Mouse (Mus musculus) neutrophil, adult 5-6 weeks (primary cell): ENCODE data around the gene H2al2a. TPM values are rescaled to one million over a fixed set of nuclear protein-coding genes. Genes with fewer than 3 reads are reported as not detected.

Experiments used
- ATAC-seq: fragments of 151-379, 151-347 bp; 2 replicates; pipeline ENCODE4 v1.8.0; 2017; ENCODE audit warnings: mild to moderate bottlenecking, moderate TSS enrichment; ENCODE audit not compliant: insufficient number of reproducible peaks, poor library complexity, low FRiP score, severe bottlenecking; ENCODE audit errors: extremely low read depth
- total RNA-seq: library from RNA; stranded (forward); fragments of 200-1000 nt; gene quantifications from 2 replicates; pipeline ENCODE4 v1.2.3, GENCODE M21; 2017

H2al2a gene
- not detected in 2 replicates for total RNA-seq

GRCm38 (mm10) chr2:17996858-17997257, at the start of gene H2al2a:
TSS of gene H2al2a (minus strand) at chr2:17996958.
- ATAC-seq, result no peak

DNA sequence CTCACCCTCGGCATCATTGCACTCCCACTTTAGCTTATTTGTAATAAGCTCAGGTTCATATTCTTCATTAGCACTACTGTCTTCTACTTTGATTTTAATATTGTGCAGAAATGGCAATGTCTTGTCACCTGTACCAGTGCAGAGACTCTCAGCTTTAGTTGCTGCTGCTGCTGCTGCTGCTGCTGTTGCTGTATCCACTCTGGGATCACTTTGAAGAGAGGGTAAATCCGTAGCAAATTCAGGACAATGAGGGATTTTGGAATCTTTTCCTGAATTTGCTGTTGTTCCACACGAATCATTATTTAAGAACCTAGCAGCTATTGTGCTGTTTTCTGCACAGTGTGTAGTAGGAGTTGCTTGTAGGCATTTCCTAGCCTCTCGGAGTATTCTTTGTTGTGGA, 49.4 kb upstream of the H2al2a start:
- ATAC-seq, result no peak

GRCm38 (mm10) chr2:18045781-18046181, 49.0 kb upstream of the H2al2a start:
- ATAC-seq, result no peak

GRCm38 (mm10) chr2:18045143-18045780, 48.5 kb upstream of the H2al2a start:
- no peak for ATAC-seq

DNA sequence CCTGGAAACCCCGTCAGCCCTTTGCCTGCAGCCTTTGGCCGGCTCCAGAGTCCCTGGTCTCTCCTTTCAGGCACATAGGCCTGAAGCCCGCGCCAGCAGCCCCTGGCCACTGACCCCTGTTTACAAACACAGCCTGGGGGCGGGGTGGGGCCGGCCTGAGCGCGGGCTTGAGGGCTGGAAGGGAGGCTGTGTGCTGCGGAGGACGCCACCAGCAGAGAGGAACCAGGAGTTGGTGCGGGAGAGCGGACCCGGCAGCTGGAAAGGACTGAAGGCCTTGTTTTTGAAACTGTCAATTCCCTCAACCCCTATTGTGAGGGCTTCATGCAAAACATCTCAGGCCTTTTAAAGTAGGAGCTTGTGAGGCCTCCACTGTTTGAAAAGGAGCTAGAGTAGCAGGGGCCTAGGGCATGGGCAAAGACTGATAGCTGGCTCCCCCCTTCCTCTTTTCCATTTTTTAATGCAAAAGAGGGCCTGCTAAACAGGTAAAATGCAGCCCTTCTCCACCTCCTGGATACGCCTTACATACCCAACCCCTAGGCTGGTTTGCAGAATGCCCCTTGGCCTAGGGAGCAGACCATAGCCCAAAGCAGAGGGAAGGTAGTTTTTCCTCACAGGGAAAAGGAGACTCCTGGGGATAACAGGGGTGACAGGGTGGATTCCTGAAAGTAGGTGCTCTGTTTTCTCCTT, 44.6 kb upstream of the H2al2a start:
- ATAC-seq, result no peak

DNA sequence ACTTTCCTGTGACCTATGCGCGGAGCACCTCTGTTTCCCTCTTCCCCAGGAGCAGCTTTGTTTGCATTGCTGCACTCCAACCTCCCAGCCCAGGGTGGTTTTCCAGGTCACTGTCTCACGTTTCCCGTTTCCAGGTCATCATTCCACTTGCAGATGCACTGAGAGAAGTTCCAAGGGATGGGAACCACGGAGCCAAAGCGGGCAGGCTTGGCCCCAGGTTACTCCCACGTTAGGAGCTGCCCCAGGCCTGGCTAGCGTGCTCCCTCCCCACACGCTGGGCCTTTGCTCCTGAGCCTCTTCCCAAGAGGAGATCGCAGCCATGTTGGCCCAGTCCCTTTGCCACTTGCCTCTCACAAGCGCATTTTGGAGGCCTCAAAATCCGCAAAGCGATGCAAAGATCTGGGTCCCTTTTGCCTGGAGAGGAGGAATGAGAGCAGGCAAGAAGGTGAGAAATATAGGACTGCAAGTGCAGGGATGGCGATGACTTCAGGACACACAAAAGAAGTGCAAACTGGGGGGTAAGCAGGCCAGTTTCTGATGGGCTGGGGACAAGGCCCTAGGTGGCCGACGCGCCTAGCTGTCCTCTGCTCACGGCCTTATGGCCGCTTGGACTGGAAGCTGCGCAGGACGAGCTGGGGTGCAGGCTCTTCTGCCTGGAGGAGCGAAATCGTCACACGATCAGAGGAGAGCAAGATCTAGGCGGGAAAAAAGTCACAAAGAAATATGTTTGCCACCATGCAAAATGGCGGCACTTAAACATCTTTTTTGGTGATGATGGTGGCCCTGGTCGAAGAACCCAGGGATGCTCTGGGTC, 43.8 kb upstream of the H2al2a start:
- ATAC-seq, result no peak

GRCm38 (mm10) chr2:18039566-18040290, 43.0 kb upstream of the H2al2a start:
- ATAC-seq, result no peak

GRCm38 (mm10) chr2:18038895-18039371, 42.2 kb upstream of the H2al2a start:
- ATAC-seq, result no peak

DNA sequence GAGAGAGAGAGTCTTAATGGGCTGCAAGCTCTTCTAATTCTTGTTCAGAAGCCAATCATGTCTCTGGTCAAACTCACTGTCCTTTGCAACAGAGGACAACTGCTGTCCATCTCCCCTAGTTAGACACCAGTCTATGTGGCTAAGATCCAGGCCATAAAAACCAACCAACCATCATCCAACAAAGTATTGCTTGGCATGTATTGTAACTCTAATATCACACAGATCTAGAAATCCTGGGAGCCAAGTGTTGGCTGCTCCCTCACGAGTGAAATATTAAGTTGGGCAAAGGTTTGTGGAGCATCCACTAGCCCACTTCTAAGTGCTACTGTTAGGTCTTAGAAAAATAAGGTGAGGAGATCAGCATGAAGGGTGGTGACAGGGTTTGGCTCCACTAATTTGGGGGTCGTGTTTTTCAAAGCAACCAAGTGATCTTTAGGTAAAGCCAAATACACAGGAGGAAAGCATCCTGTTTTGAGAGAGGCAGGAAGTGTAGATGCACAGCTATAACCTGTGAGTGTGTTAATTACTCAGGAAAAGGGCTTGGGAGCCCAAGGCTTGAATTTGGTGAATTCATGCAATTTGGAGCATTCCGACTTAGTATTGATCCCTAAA, 41.5 kb upstream of the H2al2a start:
- ATAC-seq, result no peak

DNA sequence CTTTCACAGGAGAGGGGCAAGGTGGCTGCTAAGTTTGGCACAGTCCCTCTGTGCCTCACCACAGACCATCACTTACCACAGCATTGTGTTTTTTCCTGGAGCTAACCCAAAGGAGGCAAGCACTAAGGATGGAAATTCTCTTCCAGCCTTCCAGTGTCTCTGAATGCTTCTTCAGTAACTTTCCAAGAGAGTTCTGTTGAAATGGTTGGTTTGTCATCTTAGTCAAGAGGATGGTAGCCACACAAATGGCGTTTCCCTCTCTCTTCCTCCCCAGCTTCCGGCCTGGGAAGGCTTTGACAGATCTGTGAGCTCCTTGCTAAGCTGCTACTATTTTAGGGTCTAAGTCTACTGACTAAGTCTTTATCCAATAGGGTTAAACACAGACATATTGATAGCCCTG, 40.7 kb upstream of the H2al2a start, which contains the start of gene A930004D18Rik:
TSS of gene A930004D18Rik (minus strand) at position 247 of the 400 bp plus-strand sequence.
- no peak for ATAC-seq

DNA sequence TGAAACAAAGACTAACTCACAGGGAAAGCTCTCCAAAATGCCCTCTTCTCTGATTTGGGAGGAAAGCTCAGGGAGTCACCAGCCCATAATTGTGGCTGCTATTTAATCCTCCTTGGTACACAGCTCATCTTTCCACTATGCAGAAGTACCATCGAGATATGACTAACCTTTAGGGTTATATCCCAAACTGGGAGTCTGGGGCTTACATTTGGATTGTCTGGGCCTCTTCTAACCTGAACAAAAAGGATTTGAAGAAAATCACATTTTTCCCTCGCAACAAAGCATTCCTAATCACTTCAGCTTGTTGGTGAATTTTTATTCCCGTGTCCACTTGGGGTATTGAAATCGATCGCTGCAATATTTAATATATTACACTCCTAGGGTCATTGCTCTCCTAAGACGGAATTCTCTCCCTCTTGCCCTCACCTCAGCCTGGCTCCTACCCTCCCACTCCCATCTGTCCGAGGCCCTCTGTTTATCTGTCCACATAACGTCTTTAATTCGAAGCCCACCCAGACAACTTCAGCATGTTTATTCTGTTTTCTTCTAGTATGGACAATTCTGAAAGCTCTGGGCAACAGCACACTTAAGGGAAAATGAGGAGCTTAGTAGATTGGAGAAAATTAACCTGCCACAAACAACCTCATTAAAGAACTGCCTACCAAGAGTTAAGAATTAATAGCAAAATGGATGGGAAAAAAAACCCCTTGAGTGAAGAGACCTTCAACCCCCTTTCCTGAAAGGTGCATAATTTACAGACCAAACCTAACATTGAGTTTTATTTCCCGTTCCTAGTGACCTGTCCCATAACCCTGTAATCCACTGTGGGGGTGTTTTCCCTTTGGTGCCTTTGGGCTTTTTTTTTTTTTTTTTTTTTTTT, 37.9 kb upstream of the H2al2a start:
- ATAC-seq, result no peak

GRCm38 (mm10) chr2:18033166-18034108, 36.7 kb upstream of the H2al2a start:
- no peak for ATAC-seq

- ATAC-seq, result no peak
These were observed 35.8 kb upstream of the H2al2a start for GRCm38 (mm10) chr2:18032538-18032895.

- ATAC-seq, result no peak
These were observed 35.2 kb upstream of the H2al2a start for GRCm38 (mm10) chr2:18031831-18032537.

- no peak for ATAC-seq
These were observed 34.6 kb upstream of the H2al2a start for GRCm38 (mm10) chr2:18031271-18031821.

- ATAC-seq, result no peak
These were observed 33.8 kb upstream of the H2al2a start for GRCm38 (mm10) chr2:18030581-18030980.
